8 mouse cellular contexts compared by ENCODE assay signal in genomic region chr11:96982355-96982754, GRCm38 (mm10). TPM values are rescaled to one million over a fixed set of nuclear protein-coding genes. Genes with fewer than 3 reads are reported as not detected.
DNase-seq lines count a peak whose midpoint lies in the region; ATAC-seq lines count a peak whose summit lies in the region.

No protein-coding gene starts in this region.

- peaks cover 12% of the 10 kb centered on the region for H3K4me1 ChIP-seq in liver, embryonic 11.5 days (replicated peaks; ENCODE audit: control insufficient read depth, insufficient read depth, low read length)

- WGBS in liver, embryonic 11.5 days = 6% methylated on average over 7 of the region's 7 CpGs

- H3K36me3 ChIP-seq in liver, embryonic 11.5 days (ENCODE audit: control insufficient read depth, insufficient read depth, low read length) = no peaks in the 10 kb centered on the region

- H3K27me3 ChIP-seq in liver, embryonic 11.5 days (replicated peaks; ENCODE audit: control insufficient read depth, insufficient read depth, low read length) = peaks cover 35% of the 10 kb centered on the region

- peak overlapping the region; percentile 14; the same call in 1 of the 2 replicates for H3K4me2 ChIP-seq in liver, embryonic 11.5 days

- DNase-seq in urinary bladder, adult 18-20 months (ENCODE audit: low spot score in 2 of 2) = peak; percentile 73 to 80
- DNase-seq in urinary bladder, adult 2 months (ENCODE audit: low spot score) = no peak
- DNase-seq in embryo, embryonic 10.5 days (ENCODE audit: low spot score) = peak; percentile 91
- peak; percentile 66 to 68 for DNase-seq in heart, adult 9 months (ENCODE audit: low spot score in 2 of 2)
- peak; percentile 89 for DNase-seq in kidney, postnatal 10 days
- peak; percentile 78 for DNase-seq in liver, embryonic 11.5 days (ENCODE audit: low spot score)
- DNase-seq in neural tube, embryonic 10.5 days (ENCODE audit: extremely low spot score, low spot score) = peak; percentile 81
- DNase-seq in testis, postnatal 10 days (ENCODE audit: low spot score) = peak; percentile 88

- H3K27ac ChIP-seq in liver, embryonic 11.5 days (ENCODE audit: low read depth, low read length) = no peak overlapping the region

- H3K9me3 ChIP-seq in liver, embryonic 11.5 days (ENCODE audit: control insufficient read depth, low read length) = no peaks in the 10 kb centered on the region

- no peak overlapping the region for H3K9ac ChIP-seq in liver, embryonic 11.5 days (ENCODE audit: low read depth, low read length)

- no peak overlapping the region for H3K4me3 ChIP-seq in liver, embryonic 11.5 days (ENCODE audit: low read depth, low read length)

- no peak for ATAC-seq in liver, embryonic 11.5 days (replicated peaks; ENCODE audit: low FRiP score)

RNA-seq across cellular contexts. Expression of gene Sp2, which starts 0.4 kb away (rescaled TPM):
- polyA plus RNA-seq in urinary bladder, adult 2 months (2012; rRNA removed) = 7.7 and 13.9 TPM in 2 replicates
- 18.3 and 18.9 TPM in 2 replicates for polyA plus RNA-seq in liver, embryonic 11.5 days (2014; fragmentation: Nextera tagmentation; extraction: Ambion mirVana)

RNA-seq across cellular contexts. Expression of gene Sp6, which starts 30.8 kb away (rescaled TPM):
- 6.7 and 7.6 TPM in 2 replicates for polyA plus RNA-seq in urinary bladder, adult 2 months (2012; rRNA removed)
- 0.17 TPM in 1 of 2 replicates, not detected in the other for polyA plus RNA-seq in liver, embryonic 11.5 days (2014; fragmentation: Nextera tagmentation; extraction: Ambion mirVana)

RNA-seq across cellular contexts. Expression of gene Pnpo, which starts 38.6 kb away (rescaled TPM):
- 22.4 and 25.5 TPM in 2 replicates for polyA plus RNA-seq in urinary bladder, adult 2 months (2012; rRNA removed)
- 206 and 226 TPM in 2 replicates for polyA plus RNA-seq in liver, embryonic 11.5 days (2014; fragmentation: Nextera tagmentation; extraction: Ambion mirVana)

RNA-seq across cellular contexts. Expression of gene Scrn2, which starts 47.4 kb away (rescaled TPM):
- polyA plus RNA-seq in urinary bladder, adult 2 months (2012; rRNA removed) = 10.3 and 12.5 TPM in 2 replicates
- polyA plus RNA-seq in liver, embryonic 11.5 days (2014; fragmentation: Nextera tagmentation; extraction: Ambion mirVana) = 16.4 and 17.6 TPM in 2 replicates

RNA-seq across cellular contexts. Expression of gene Prr15l, which starts 54.5 kb away (rescaled TPM):
- polyA plus RNA-seq in urinary bladder, adult 2 months (2012; rRNA removed) = 7.6 and 8.9 TPM in 2 replicates
- polyA plus RNA-seq in liver, embryonic 11.5 days (2014; fragmentation: Nextera tagmentation; extraction: Ambion mirVana) = 1.8 and 2.2 TPM in 2 replicates
